Mouse (Mus musculus) frontal cortex, postnatal 25 days (tissue): ENCODE measurements around the gene Pogk.

Source experiments
- DNase-seq, 2 experiments: peaks; one replicate each; pipeline ENCODE4 v3.0.0; 2022; ENCODE audit warnings: low spot score in 2 of 2

Pogk gene

GRCm38 (mm10) chr1:166409701-166410220, at the start of gene Pogk:
TSS of gene Pogk (minus strand) at chr1:166409863.
- DNase-seq, result peak in 1 of 2 experiments; percentile 59

- no peak for DNase-seq
Measured at GRCm38 (mm10) chr1:166441992-166442391, 32.3 kb upstream of the Pogk start.

- DNase-seq, result no peak
Measured at GRCm38 (mm10) chr1:166439426-166439825, 29.8 kb upstream of the Pogk start.

- no peak for DNase-seq
Measured at GRCm38 (mm10) chr1:166429809-166430431, 20.3 kb upstream of the Pogk start.

- no peak for DNase-seq
Measured at GRCm38 (mm10) chr1:166429053-166429452, 19.4 kb upstream of the Pogk start.

DNA sequence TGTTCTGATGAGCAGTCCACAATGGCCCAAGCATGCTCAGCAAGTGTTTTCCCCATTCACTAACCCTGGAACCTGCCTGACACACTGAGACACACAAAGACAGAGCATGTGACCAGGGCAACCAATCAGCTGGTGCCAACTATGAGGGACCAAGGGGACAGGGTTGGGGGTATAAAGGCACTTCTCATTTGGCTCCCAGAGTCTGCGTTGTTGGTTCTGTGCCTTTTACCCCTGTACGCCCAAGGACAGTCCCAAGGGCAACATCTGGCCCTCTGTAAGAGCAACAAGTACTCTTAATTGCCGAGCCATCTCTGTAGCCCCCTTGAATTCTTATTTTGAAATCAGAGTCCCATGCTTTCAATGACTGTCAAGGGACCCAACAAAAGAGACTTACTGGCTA, 2.6 kb upstream of the Pogk start:
- no peak for DNase-seq

- DNase-seq, result no peak
Measured at GRCm38 (mm10) chr1:166411541-166411940, 1.9 kb upstream of the Pogk start.

DNA sequence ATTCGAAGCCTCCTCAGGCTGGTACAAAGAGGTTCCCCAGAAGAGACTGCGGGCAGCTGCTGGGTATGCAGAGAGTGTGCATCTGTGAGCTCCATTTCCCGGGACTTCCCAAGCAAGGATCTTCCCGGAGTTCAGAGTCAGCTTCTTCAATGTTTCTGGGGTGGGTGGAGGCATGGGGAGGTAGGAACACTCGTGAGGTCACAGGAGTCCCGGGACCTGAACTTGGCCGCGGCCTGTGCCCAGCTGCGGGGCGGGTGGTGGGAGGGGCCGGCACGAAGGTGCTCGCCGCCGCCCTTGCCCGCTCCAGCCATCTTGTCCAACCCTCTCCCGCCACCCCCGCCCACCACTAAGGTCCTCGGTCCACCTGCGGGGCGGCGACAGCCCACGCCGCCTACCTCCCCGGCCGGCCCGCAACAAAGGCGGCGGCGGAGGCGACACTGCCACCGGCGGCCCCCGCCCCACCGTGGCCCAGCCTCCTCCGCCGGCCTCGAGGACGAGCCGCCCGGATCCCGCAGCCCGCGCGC, 424 bp downstream of the Pogk start:
- no peak for DNase-seq

DNA sequence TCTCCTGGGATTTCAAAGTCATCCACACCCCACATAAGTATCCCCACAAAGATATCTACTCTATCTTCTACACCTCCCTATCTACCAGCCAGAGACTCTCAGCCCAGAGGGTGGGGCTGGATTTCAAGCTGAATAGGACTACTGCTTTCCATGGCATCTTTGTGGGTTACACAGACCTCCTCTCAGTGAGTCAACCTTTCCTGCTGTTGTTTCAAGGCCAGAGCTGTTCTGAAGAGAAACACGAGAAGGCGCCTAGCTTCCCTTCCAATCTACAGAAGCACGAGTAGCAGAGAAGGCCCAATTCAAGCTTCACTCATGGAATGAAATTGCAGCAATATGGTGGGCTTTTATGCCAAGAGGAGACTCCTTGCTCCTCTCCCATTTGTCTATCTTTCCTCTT, 5.8 kb downstream of the Pogk start:
- DNase-seq, result no peak

DNA sequence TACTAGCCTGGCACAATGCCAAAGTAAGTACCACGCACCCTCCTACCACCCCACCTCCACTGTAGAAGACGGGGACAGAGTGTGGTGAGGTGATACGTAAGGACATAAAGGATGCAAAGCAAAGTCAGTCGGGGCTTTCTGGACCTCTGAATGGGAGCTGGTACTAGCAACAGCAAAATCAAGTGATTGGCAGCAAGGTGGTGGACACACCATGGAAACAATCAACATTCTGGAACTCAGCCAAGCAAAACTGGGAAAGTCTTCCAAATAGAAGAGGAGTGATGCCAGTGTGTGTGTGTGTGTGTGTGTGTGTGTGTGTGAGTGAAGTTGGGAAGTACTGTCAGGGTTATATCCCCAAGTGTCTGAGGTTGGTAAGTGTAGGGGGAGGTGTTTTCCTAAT, 7.7 kb downstream of the Pogk start:
- DNase-seq, result no peak

DNA sequence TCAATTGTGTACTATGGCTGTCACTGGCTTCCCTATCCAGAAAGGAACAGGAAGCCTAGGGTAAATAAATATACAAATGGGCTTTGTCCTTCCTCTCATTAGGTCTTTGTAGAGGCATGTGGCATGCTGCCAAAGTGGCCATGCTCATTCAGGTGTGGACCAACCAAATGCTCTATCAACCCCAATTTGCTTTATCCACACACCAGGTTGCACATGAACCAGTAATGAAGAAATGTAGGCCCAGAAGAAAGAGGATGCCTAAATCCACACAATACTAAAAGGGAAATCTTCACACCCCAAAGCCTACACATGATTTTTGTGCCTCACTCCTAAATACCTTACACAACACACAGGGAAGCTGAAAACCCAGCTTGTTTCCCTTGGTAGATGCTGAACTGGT, 8.2 kb downstream of the Pogk start:
- no peak for DNase-seq

- no peak for DNase-seq
Measured at GRCm38 (mm10) chr1:166396381-166396780, 13.3 kb downstream of the Pogk start.

DNA sequence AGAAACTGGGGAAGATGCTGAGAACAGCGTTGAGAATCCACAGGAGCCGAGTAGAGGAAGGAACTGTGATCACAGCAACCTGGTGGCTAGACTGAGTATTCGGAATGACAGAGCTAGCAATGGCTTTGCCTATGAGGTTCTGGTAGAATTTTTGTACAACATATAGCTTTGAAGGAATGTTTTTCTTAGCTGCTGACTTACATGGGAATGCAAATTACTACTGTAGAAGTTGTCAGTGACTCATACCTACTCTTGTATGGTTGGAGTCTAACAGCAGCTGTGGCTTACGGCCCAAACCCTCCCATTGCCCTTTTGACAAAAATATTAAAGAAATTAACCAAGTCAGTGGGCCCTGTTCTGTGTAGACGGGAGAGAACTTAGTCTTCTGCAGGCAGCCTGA, 14.0 kb downstream of the Pogk start:
- no peak for DNase-seq

GRCm38 (mm10) chr1:166394770-166395169, 14.9 kb downstream of the Pogk start:
- DNase-seq, result no peak

DNA sequence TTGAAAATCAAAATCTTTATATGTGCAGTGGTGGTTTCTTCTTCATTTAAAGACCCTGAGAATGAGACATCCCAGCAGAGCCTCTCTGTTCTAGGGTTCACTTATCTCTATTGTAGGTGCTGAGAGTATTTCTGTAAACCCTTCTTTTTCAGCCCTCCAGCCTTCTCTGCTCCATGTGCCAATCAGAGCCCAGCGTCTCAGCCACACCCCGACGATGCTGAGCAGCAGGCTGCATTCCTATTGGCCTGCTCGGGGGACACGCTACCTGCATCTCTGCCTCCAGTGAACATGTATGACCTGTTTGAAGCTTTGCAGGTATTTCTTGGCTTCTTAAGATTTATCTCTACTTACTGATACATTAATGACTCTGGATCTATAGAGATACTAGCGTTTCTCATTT, 18.0 kb downstream of the Pogk start:
- DNase-seq, result no peak

- no peak for DNase-seq
Measured at GRCm38 (mm10) chr1:166389406-166390125, 20.1 kb downstream of the Pogk start.

DNA sequence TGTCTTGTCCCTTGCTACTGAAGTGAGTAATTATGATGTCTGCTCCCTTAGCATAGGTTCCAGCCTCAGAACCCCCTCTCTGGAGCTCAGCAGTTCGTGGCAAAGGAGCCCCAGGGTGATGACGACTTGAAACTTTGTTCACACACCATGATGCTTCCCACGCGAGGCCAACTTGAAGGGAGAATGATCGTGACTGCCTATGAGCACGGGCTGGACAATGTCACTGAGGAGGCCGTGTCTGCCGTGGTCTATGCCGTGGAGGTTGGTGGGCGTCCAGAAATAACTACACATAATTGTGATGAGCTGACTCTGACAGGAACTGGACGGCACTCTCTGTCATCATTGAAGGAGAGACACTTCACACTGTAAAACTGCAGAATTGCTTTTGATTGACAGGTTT, 21.2 kb downstream of the Pogk start:
- no peak for DNase-seq

DNA sequence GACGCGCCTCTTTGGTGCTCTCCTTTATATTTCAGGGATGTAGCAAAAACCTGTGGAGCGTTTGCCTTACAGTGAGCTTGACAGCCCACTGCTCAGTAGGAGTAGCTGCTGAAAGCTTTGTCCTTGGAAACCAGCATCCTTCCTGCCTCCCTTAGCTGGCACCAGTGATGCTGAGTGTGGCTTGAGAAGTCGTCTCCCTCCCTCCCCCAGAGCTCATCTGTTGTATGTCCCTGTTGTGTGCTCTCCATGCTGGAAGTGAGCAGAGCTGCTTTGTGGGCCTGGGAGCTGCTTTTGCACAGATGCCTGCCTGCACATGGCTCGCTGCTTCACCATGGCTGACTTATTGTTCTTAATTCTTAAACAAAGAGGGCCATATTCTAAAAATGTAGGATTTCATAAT, 24.2 kb downstream of the Pogk start:
- DNase-seq, result no peak

DNA sequence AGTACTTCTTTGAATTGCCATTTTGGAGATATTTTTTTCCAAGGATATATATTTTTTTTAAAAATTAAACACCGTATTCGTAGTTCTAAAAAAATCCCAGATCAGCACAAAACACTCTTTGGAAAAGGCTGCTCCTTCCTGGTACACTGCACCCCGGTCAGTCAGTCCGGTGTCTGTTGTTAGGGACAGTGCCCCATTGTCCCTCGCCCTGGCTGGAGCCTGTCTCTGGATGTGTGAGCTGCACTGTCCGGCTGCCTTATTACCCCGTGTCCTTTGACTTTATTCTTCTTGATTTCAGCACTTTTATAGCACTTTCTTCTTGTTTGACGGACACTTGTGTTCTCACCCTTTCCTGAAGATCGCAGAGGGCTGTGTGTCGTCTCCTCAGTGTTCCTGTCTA, 25.0 kb downstream of the Pogk start:
- no peak for DNase-seq

DNA sequence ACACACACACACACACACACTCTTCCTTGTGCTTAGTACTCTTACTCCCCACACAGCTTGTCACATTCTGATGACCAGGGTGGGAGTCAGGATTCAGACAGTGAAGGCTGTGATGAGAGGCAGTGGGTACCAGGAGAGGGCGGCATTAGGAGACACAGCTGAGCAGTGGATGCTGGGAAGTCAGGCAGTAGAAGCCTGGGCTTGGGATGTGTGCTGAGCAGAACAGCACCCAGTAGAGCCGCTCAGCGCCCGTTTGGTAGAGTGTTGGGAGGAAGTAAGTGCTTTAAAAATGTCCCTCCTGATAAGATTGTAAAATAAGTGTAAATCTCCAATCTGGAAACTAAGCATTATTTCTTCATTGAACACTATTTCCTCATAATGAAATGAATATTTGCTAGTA, 27.0 kb downstream of the Pogk start:
- no peak for DNase-seq

DNA sequence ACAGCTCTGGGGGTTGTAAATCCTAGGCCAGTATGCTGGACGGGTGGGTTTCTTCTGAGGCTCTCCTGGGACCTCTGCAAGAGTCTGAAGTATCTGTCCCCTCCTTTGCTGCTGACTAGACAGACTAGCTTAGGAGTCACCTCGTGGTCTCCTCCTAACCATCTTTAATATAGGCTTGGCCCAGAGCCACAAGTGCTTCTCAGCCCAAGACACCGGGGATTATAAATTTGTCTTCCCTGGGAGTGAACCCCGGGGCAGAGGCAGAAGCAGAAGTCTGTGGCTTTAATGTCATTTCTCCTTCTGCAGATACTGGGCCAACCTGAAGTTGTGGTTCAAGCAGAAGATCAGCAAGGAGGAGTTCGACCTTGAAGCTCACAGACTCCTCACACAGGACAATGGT, 27.8 kb downstream of the Pogk start:
- DNase-seq, result no peak

DNA sequence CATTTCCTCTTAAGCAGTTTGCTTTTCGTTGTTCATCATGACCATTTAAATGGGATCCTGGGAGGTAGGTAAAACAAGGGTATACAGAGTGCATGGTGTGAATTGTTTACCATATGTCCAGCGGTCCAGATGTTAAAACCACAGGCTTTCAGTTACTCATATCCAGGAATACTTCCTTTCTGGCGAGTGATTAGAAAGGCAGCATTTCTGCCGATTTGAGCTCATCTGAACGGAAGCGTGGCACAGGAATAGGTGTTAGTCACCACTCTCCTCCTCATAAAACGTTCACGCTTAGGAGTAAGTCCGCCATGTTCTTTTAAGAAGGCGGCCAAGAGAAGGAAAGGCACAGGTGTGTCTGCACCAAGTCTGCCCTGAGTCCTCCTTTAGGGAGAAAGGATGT, 28.3 kb downstream of the Pogk start:
- DNase-seq, result no peak

- DNase-seq, result peak; percentile 33 to 46
Measured at GRCm38 (mm10) chr1:166379630-166380231, 29.9 kb downstream of the Pogk start.
